Mouse (Mus musculus) forebrain, postnatal 0 days (tissue): ENCODE results near the gene Evc. TPM values are rescaled to one million over a fixed set of nuclear protein-coding genes. Genes with fewer than 3 reads are reported as not detected.

Experiments
- ATAC-seq: fragments of 200-750 bp; cut with Nextera tagmentation; 2 replicates; pipeline ENCODE4 v1.8.0; 2017; ENCODE audit warnings: mild to moderate bottlenecking, moderate library complexity
- DNase-seq: peaks from one replicate; pipeline ENCODE4 v3.0.0-alpha.2; 2015
- H3K27ac ChIP-seq: fragments of 300-500 bp; sonication (generic); 2 replicates; pipeline ENCODE4 v1.5.1; 2014; ENCODE audit warnings: low read depth, mild to moderate bottlenecking, antibody characterized with exemption, low read length, moderate library complexity, mixed read lengths
- H3K27me3 ChIP-seq: fragments of 300-500 bp; sonication (generic); 2 replicates; pipeline ENCODE4 v1.6.1; 2014; ENCODE audit warnings: mild to moderate bottlenecking, low read length, mixed read lengths; ENCODE audit not compliant: insufficient read depth
- H3K36me3 ChIP-seq: fragments of 300-500 bp; sonication (generic); 2 replicates; pipeline ENCODE4 v1.6.1; 2014; ENCODE audit warnings: mild to moderate bottlenecking, moderate library complexity; ENCODE audit not compliant: insufficient read depth
- H3K4me1 ChIP-seq: fragments of 300-500 bp; sonication (generic); 2 replicates; pipeline ENCODE4 v1.6.1; 2014; ENCODE audit warnings: antibody characterized with exemption; ENCODE audit not compliant: insufficient read depth
- H3K4me2 ChIP-seq: fragments of 300-500 bp; sonication (generic); 2 replicates; pipeline ENCODE4 v1.6.1; 2014; ENCODE audit warnings: low read depth, mild to moderate bottlenecking, moderate library complexity
- H3K4me3 ChIP-seq: fragments of 300-500 bp; sonication (generic); 2 replicates; pipeline ENCODE4 v1.5.1; 2014; ENCODE audit warnings: low read depth, low read length, mixed read lengths
- H3K9ac ChIP-seq: fragments of 300-500 bp; sonication (generic); 2 replicates; pipeline ENCODE4 v1.6.1; 2014; ENCODE audit warnings: mild to moderate bottlenecking
- H3K9me3 ChIP-seq: fragments of 300-500 bp; sonication (generic); 2 replicates; pipeline ENCODE4 v1.6.1; 2016; ENCODE audit warnings: low read length
- CTCF ChIP-seq: sonication (generic); IDR thresholded peaks from 2 replicates; pipeline ENCODE4 v1.5.1; 2016; ENCODE audit warnings: antibody characterized with exemption, control low read depth, low read depth
- WGBS: fragments of 180-500 bp; shearing (Covaris S2); extraction: QIAGEN DNeasy Blood & Tissue Kit; methylation state at CpG from one replicate; pipeline ENCODE4 v1.1.7; 2014; 5-methylcytosine and 5-hydroxymethylcytosine counted together
- polyA plus RNA-seq: library from polyadenylated mRNA; unstranded; fragments of >200 nt; fragmentation: Nextera tagmentation; extraction: Ambion mirVana; gene quantifications from 2 replicates; pipeline ENCODE4 v1.2.1, GENCODE M21; 2015
- total RNA-seq: library from RNA; depleted of rRNA; stranded (reverse); fragments of >200 nt; gene quantifications from 2 replicates; pipeline ENCODE4 v1.2.3, GENCODE M21; 2014

Evc gene
- total and polyA plus RNA-seq, 2 experiments from 2014 or later, result 2.4 to 9.9 TPM

GRCm38 (mm10) chr5:37332066-37332465 lies 4.6 kb downstream of the Evc start:
- Histone ChIP-seq H3K9ac (no peak overlapping the region), H3K27me3 (no peaks in the 10 kb centered on the region), H3K4me2 (no peak overlapping the region), H3K9me3 (no peaks in the 10 kb centered on the region), H3K36me3 (no peaks in the 10 kb centered on the region), H3K4me1 (no peaks in the 10 kb centered on the region), H3K4me3 (no peak overlapping the region), H3K27ac (no peak overlapping the region)
- no peak for TF ChIP-seq CTCF
- ATAC-seq, result no peak
- WGBS, result 71% methylated on average over 4 of the region's 4 CpGs
- DNase-seq, result no peak

GRCm38 (mm10) chr5:37331133-37331505 lies 5.6 kb downstream of the Evc start:
- TF ChIP-seq CTCF, result no peak
- H3K9me3 ChIP-seq, result no peaks in the 10 kb centered on the region
- no peak overlapping the region for H3K4me2 ChIP-seq
- H3K36me3 ChIP-seq, result no peaks in the 10 kb centered on the region
- no peak overlapping the region for H3K27ac ChIP-seq
- no peak overlapping the region for H3K9ac ChIP-seq
- no peaks in the 10 kb centered on the region for H3K27me3 ChIP-seq
- no peak overlapping the region for H3K4me3 ChIP-seq
- no peak for ATAC-seq
- no peaks in the 10 kb centered on the region for H3K4me1 ChIP-seq
- WGBS, result 82% methylated on average over 2 of the region's 2 CpGs
- no peak for DNase-seq

DNA sequence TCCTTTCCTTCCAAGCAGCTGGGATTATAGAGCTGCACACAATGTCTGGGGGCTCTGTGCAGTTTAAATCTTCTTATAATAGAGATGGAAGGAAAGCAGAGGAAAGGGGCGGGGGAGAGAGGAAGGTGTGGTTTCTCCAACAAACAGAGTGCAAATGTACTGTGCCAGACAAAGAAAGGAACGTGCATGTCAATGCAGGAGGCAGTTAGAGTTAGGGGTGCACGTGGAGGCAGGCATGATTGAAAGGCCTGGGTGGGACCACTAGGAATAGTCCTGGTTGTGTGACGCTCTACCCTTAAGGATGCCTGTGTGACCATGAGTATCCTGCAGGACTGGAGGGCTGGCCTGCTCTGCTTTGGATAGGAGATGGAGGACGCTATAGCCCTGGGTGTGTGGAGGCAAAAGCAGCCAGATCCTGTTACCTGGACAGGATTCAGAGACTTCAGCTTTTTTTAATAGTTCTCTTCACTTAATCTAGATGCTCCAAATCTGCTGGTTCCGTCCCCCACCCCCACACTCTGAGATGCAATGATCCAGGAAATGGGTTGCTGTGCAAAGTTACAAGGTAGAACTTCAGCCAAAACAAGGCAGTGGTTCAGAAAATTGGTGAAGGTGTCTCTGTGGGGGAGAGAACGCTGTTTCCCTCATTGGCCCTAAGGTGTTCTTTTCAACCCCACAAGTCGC lies 6.1 kb downstream of the Evc start:
- Histone ChIP-seq H3K4me2 (no peak overlapping the region), H3K4me1 (no peaks in the 10 kb centered on the region), H3K9ac (no peak overlapping the region), H3K27me3 (no peaks in the 10 kb centered on the region), H3K36me3 (no peaks in the 10 kb centered on the region), H3K27ac (no peak overlapping the region), H3K4me3 (no peak overlapping the region), H3K9me3 (no peaks in the 10 kb centered on the region)
- no peak for TF ChIP-seq CTCF
- ATAC-seq (no peak), DNase-seq (no peak)
- 78% methylated on average over 8 of the region's 8 CpGs for WGBS

- H3K4me3 ChIP-seq, result no peak overlapping the region
- no peak overlapping the region for H3K4me2 ChIP-seq
- WGBS, result 82% methylated on average over 6 of the region's 6 CpGs
- H3K27me3 ChIP-seq, result no peaks in the 10 kb centered on the region
- no peak for DNase-seq
- no peaks in the 10 kb centered on the region for H3K9me3 ChIP-seq
- H3K27ac ChIP-seq, result no peak overlapping the region
- ATAC-seq, result no peak
- no peaks in the 10 kb centered on the region for H3K36me3 ChIP-seq
- H3K4me1 ChIP-seq, result no peaks in the 10 kb centered on the region
- no peak overlapping the region for H3K9ac ChIP-seq
- TF ChIP-seq CTCF, result no peak
Measured at GRCm38 (mm10) chr5:37326675-37327074, 10.0 kb downstream of the Evc start.

- Histone ChIP-seq H3K27me3 (no peaks in the 10 kb centered on the region), H3K4me3 (no peak overlapping the region), H3K27ac (no peak overlapping the region), H3K9me3 (peaks cover 3% of the 10 kb centered on the region; the same call in 1 of the 2 replicates), H3K9ac (no peak overlapping the region), H3K4me1 (no peaks in the 10 kb centered on the region), H3K36me3 (no peaks in the 10 kb centered on the region), H3K4me2 (no peak overlapping the region)
- no peak for TF ChIP-seq CTCF
- no peak for ATAC-seq
- 94% methylated on average over 4 of the region's 4 CpGs for WGBS
- no peak for DNase-seq
Measured at GRCm38 (mm10) chr5:37320761-37321160, 15.9 kb downstream of the Evc start.

- Histone ChIP-seq H3K36me3 (no peaks in the 10 kb centered on the region), H3K4me1 (no peaks in the 10 kb centered on the region), H3K27ac (no peak overlapping the region), H3K27me3 (no peaks in the 10 kb centered on the region), H3K4me3 (no peak overlapping the region), H3K4me2 (no peak overlapping the region), H3K9ac (no peak overlapping the region), H3K9me3 (peaks cover 9% of the 10 kb centered on the region; the same call in 1 of the 2 replicates)
- TF ChIP-seq CTCF, result no peak
- DNase-seq (peak; percentile 59), ATAC-seq (peak; percentile 23; the same call in 1 of the 2 replicates)
- 56% methylated on average over 3 of the region's 3 CpGs for WGBS
Measured at GRCm38 (mm10) chr5:37320174-37320573, 16.5 kb downstream of the Evc start.

- H3K4me1 ChIP-seq, result no peaks in the 10 kb centered on the region
- no peak for TF ChIP-seq CTCF
- H3K4me3 ChIP-seq, result no peak overlapping the region
- H3K27me3 ChIP-seq, result no peaks in the 10 kb centered on the region
- ATAC-seq (no peak), DNase-seq (no peak)
- H3K36me3 ChIP-seq, result no peaks in the 10 kb centered on the region
- H3K4me2 ChIP-seq, result no peak overlapping the region
- 88% methylated on average over 6 of the region's 6 CpGs for WGBS
- H3K27ac ChIP-seq, result no peak overlapping the region
- H3K9ac ChIP-seq, result no peak overlapping the region
- H3K9me3 ChIP-seq, result peaks cover 16% of the 10 kb centered on the region; the same call in 1 of the 2 replicates
Measured at GRCm38 (mm10) chr5:37318715-37319114, 18.0 kb downstream of the Evc start.
